Mouse (Mus musculus): ENCODE results near the gene Sh3gl1. TPM values are rescaled to one million over a fixed set of nuclear protein-coding genes. Genes with fewer than 3 reads are reported as not detected.
A peak's percentile ranks its signal among the peaks of the same experiment; 100 is the strongest.

Gene Sh3gl1
- polyA plus RNA-seq, 1 experiment: 55.5 TPM

DNA sequence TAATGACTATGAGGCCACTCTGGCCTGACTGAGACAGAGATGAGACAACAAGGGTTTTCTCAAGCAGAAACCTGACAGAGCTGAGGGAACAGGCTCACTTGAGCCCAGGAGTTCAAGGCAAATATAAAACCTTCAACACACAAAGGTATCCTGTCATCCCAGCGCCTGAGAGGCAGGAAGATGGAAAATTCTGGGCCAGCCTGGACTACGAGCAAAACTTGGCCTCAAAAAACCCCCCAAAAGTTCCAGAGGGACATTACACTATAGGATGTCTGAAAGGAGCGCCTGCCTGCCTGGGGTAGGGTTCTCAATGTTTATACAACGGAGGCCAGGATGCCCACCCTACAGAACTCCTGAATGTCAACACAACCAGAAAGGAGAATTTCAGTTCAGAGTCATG, 1.2 kb downstream of the Sh3gl1 start:
- 56% methylated on average over 4 of the region's 4 CpGs for WGBS
- peaks cover 9% of the 10 kb centered on the region for H3K4me1 ChIP-seq (ENCODE audit: control insufficient read depth, insufficient read depth, low read length)
- H3K27ac ChIP-seq (ENCODE audit: control insufficient read depth, insufficient read depth, low read depth, low read length, poor library complexity): no peak overlapping the region
- no peak overlapping the region for H3K4me3 ChIP-seq (replicated peaks; ENCODE audit: control insufficient read depth, low read depth, low read length)
- no peak for TF ChIP-seq POLR2A (IDR thresholded peaks at IDR 0.05; ENCODE audit: borderline replicate concordance, control insufficient read depth, low read depth, low read length)
- TF ChIP-seq CTCF (IDR thresholded peaks at IDR 0.05; ENCODE audit: control insufficient read depth, insufficient read depth, low read length): no peak

DNA sequence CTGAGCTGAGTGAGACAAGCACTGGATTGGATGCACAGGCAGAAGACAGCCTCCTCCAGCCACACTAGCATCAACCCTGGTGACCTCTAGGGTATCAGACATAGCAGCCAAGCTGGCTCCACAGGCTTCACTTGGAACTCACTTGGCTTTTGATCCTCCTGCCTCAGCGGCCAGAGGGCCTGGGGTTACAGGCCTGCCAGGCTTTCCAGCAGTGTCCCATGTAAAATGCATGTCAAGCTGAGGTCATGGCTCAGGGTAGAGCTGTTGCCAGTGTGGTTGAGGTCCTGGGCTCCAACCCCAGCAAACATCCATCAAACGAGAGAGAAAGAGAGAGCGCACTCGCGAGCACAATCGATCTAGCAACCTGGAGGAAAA, 1.7 kb downstream of the Sh3gl1 start:
- no peak for TF ChIP-seq POLR2A (IDR thresholded peaks at IDR 0.05; ENCODE audit: borderline replicate concordance, control insufficient read depth, low read depth, low read length)
- TF ChIP-seq CTCF (IDR thresholded peaks at IDR 0.05; ENCODE audit: control insufficient read depth, insufficient read depth, low read length): no peak
- Histone ChIP-seq H3K4me1 (ENCODE audit: control insufficient read depth, insufficient read depth, low read length) (peaks cover 9% of the 10 kb centered on the region), H3K4me3 (replicated peaks; ENCODE audit: control insufficient read depth, low read depth, low read length) (peak overlapping the region; percentile 6), H3K27ac (ENCODE audit: control insufficient read depth, insufficient read depth, low read depth, low read length, poor library complexity) (0 out of 2 replicates have a peak overlapping the region, but pooled peaks have one; percentile 5)
- WGBS: 65% methylated on average over 6 of the region's 6 CpGs

DNA sequence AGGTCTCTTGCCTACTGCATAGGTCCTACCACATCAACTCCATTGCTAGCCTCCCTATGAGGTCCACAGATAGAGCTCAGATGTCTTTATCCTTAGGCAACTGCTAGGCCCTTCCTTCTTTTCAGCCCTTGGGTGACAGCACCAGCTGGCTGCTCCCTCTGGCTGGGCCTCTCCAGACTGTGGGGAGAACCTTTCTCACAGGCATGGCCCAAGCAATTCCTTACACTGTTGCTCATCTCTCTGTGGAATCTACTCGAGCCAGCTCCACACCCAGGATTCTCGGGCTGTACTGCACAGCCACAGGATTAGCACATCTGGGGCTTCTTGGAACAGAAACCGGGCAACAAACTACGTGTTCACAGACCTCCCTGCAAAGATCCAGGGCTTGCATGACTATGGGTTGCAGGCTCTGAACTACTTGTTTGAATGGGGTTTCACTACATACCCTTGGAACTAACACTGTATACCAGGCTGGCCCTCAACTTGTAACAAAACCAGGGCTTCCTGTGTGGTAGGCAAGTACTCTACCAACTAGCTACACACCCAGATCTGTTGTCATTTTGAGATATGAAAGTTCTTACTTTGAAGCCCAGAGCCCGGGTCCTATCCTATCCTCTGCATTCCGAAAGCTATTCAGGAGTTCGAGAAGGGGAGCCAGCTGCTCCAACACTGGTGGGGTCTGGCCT, 2.3 kb downstream of the Sh3gl1 start:
- Histone ChIP-seq H3K4me1 (ENCODE audit: control insufficient read depth, insufficient read depth, low read length) (peaks cover 9% of the 10 kb centered on the region), H3K27ac (ENCODE audit: control insufficient read depth, insufficient read depth, low read depth, low read length, poor library complexity) (0 out of 2 replicates have a peak overlapping the region, but pooled peaks have one; percentile 5), H3K4me3 (replicated peaks; ENCODE audit: control insufficient read depth, low read depth, low read length) (no peak overlapping the region)
- TF ChIP-seq CTCF (IDR thresholded peaks at IDR 0.05; ENCODE audit: control insufficient read depth, insufficient read depth, low read length): no peak
- TF ChIP-seq POLR2A (IDR thresholded peaks at IDR 0.05; ENCODE audit: borderline replicate concordance, control insufficient read depth, low read depth, low read length): no peak
- 61% methylated on average over 7 of the region's 7 CpGs for WGBS

DNA sequence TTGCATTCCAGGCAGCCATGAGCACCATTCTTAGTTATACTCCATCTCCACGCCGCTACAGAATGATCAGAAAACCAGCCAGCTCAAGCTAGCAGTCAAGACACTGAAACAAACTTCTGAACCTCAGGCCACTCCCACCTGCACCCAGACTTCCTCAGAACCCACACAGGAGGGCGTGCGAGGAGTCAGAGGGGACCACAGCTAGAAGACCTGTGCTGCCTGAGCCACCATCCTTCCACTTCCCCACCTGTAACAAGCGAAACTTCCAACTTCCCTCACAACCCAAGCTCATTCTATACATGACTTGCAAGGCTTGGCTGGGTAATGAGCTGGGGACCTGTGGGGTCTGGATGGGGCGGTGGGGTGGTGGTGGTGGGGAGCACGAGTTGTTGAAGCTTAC, 3.6 kb downstream of the Sh3gl1 start:
- no peak for TF ChIP-seq CTCF (IDR thresholded peaks at IDR 0.05; ENCODE audit: control insufficient read depth, insufficient read depth, low read length)
- no peak for TF ChIP-seq POLR2A (IDR thresholded peaks at IDR 0.05; ENCODE audit: borderline replicate concordance, control insufficient read depth, low read depth, low read length)
- no peak overlapping the region for H3K4me3 ChIP-seq (replicated peaks; ENCODE audit: control insufficient read depth, low read depth, low read length)
- H3K4me1 ChIP-seq (ENCODE audit: control insufficient read depth, insufficient read depth, low read length): peaks cover 9% of the 10 kb centered on the region
- no peak overlapping the region for H3K27ac ChIP-seq (ENCODE audit: control insufficient read depth, insufficient read depth, low read depth, low read length, poor library complexity)
- WGBS: 16% methylated on average over 7 of the region's 7 CpGs

DNA sequence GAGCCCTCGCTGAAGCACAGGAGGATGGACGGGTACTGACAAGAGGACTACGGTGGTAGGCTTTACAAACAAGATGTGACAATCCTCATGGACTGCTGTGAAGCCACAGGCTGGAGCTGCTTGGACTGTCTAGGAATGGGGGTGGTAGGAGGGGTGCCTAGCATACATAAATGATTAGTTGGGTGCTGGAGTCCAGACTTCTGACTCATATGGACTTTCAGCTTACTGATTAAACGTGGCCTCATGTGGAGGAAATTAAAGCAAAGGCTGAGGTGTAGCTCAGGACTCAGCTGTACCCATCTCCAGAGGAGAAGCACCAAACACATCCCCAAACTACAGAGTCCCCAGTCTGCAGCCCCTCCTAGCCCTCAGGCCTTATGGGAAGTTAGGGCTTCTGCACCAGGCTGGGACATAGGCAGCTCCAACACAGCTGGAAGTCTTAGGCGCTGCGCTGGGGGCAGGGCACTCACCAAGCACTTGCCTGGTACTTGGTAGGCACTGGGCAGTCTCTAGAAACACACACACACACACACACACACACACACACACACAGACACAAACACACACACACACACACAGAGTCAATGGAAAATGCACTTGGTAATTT, 4.2 kb downstream of the Sh3gl1 start:
- WGBS: 54% methylated on average over 6 of the region's 6 CpGs
- TF ChIP-seq CTCF (IDR thresholded peaks at IDR 0.05; ENCODE audit: control insufficient read depth, insufficient read depth, low read length): no peak
- no peak for TF ChIP-seq POLR2A (IDR thresholded peaks at IDR 0.05; ENCODE audit: borderline replicate concordance, control insufficient read depth, low read depth, low read length)

DNA sequence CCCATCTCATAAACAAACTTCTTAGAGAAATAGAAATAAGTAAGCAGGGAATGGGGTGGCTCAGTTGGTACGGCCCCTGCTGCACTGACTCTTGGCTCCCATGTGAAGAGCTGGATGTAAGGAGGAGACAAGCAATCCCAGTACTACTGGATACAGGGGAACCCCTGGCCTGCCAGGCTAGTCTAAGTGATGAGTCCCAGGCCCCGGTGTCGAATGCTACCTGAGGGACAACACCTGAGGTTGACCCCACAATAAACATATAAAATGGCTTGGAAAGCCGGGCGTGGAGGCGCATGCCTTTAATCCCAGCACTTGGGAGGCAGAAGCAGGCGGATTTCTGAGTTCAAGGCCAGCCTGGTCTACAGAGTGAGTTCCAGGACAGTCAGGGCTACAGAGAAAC, 5.0 kb downstream of the Sh3gl1 start:
- H3K4me1 ChIP-seq (ENCODE audit: control insufficient read depth, insufficient read depth, low read length): peaks cover 9% of the 10 kb centered on the region
- 74% methylated on average over 7 of the region's 7 CpGs for WGBS
- no peak for TF ChIP-seq POLR2A (IDR thresholded peaks at IDR 0.05; ENCODE audit: borderline replicate concordance, control insufficient read depth, low read depth, low read length)
- TF ChIP-seq CTCF (IDR thresholded peaks at IDR 0.05; ENCODE audit: control insufficient read depth, insufficient read depth, low read length): no peak
- H3K4me3 ChIP-seq (replicated peaks; ENCODE audit: control insufficient read depth, low read depth, low read length): no peak overlapping the region
- no peak overlapping the region for H3K27ac ChIP-seq (ENCODE audit: control insufficient read depth, insufficient read depth, low read depth, low read length, poor library complexity)

More for the DNA sequence above, 4.2 kb downstream of the Sh3gl1 start:
- 0 out of 2 replicates have a peak overlapping the region, but pooled peaks have one; percentile 10 for H3K27ac ChIP-seq (ENCODE audit: control insufficient read depth, insufficient read depth, low read depth, low read length, poor library complexity)
- H3K4me1 ChIP-seq (ENCODE audit: control insufficient read depth, insufficient read depth, low read length): peaks cover 9% of the 10 kb centered on the region
- no peak overlapping the region for H3K4me3 ChIP-seq (replicated peaks; ENCODE audit: control insufficient read depth, low read depth, low read length)

DNA sequence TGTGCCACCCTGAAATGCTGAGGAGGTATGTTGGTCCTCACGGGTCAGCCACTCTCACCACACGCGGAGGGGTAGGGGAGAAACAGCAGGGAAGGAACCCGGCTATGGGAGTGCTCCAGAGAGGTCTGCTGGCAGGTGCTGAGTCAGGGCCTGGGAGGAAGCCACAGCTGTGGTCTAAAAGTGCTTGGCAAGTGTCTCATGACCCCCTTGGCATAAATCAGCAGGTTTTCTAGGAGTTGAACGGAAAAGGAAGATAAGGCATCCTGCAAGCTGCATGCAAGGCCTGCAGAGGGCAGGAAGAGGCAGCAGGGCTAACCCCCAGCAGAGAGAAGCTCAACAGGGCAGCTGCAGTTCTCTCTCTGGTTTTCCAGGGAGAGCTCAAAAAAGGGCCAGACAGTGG, 5.5 kb downstream of the Sh3gl1 start:
- TF ChIP-seq CTCF (IDR thresholded peaks at IDR 0.05; ENCODE audit: control insufficient read depth, insufficient read depth, low read length) (0 out of 2 replicates have a peak, but pooled peaks have one; percentile 18), POLR2A (IDR thresholded peaks at IDR 0.05; ENCODE audit: borderline replicate concordance, control insufficient read depth, low read depth, low read length) (no peak)
- no peak overlapping the region for H3K4me3 ChIP-seq (replicated peaks; ENCODE audit: control insufficient read depth, low read depth, low read length)
- WGBS: 4% methylated on average over 5 of the region's 5 CpGs
- H3K4me1 ChIP-seq (ENCODE audit: control insufficient read depth, insufficient read depth, low read length): peaks cover 9% of the 10 kb centered on the region
- H3K27ac ChIP-seq (ENCODE audit: control insufficient read depth, insufficient read depth, low read depth, low read length, poor library complexity): peak overlapping the region; percentile 15; the same call in 1 of the 2 replicates

DNA sequence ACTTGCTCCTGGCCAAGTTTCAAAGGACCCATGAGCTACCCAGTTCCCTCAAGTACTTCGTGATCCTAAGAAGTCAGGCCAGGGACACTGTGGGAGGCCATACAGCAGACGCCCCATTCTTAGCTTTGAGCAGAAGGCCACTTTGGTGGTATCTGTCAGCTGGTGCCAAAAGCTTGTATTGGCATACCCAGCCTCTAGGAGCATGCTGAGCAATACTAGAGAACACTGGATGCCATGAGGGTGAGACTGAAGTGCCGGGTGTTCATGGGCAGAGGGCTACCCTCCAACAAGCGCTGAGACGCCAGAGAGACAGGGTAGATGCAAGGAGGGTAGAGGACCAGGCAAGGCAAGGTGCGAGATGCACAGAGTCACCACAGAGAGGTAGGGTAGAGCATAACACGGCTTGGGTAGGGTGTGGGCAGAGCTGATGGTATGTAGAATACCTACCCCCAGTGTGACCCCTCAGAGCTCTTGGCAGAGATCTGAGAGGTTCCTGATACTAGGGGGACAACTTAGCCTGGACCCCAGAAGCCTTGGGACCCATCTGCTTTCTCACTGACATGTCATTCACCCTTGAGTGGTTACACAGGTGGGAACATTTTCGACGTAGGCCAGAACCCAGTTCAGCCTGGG, 6.1 kb downstream of the Sh3gl1 start:
- H3K4me1 ChIP-seq (ENCODE audit: control insufficient read depth, insufficient read depth, low read length): peaks cover 10% of the 10 kb centered on the region
- WGBS: 58% methylated on average over 9 of the region's 9 CpGs
- H3K4me3 ChIP-seq (replicated peaks; ENCODE audit: control insufficient read depth, low read depth, low read length): no peak overlapping the region

More for the DNA sequence above, 6.1 kb downstream of the Sh3gl1 start:
- H3K27ac ChIP-seq (ENCODE audit: control insufficient read depth, insufficient read depth, low read depth, low read length, poor library complexity): peak overlapping the region; percentile 15; the same call in 1 of the 2 replicates
- no peak for TF ChIP-seq POLR2A (IDR thresholded peaks at IDR 0.05; ENCODE audit: borderline replicate concordance, control insufficient read depth, low read depth, low read length)
- no peak for TF ChIP-seq CTCF (IDR thresholded peaks at IDR 0.05; ENCODE audit: control insufficient read depth, insufficient read depth, low read length)

Data from bone marrow, adult 2 months (tissue).